In genomic region chr12:105526829-105527228, GRCm38 (mm10) we compare ENCODE assay signal across 8 mouse cellular contexts. TPM values are rescaled to one million over a fixed set of nuclear protein-coding genes. Genes with fewer than 3 reads are reported as not detected.
DNase-seq lines count a peak whose midpoint lies in the region; ATAC-seq and TF ChIP-seq lines count a peak whose summit lies in the region.

No protein-coding gene starts in this region.

- H3K27ac ChIP-seq in midbrain, embryonic 14.5 days (replicated peaks; ENCODE audit: low read depth, low read length): no peak overlapping the region
- H3K27ac ChIP-seq in midbrain, embryonic 11.5 days (ENCODE audit: low read depth, low read length): no peak overlapping the region
- no peak overlapping the region for H3K27ac ChIP-seq in neural tube, embryonic 14.5 days (ENCODE audit: low read depth, low read length)
- no peak overlapping the region for H3K27ac ChIP-seq in liver, postnatal 0 days (ENCODE audit: low read depth)

- H3K9me3 ChIP-seq in midbrain, embryonic 14.5 days (ENCODE audit: control insufficient read depth, low read length): no peaks in the 10 kb centered on the region
- no peaks in the 10 kb centered on the region for H3K9me3 ChIP-seq in midbrain, embryonic 11.5 days (ENCODE audit: control insufficient read depth, low read length)
- H3K9me3 ChIP-seq in neural tube, embryonic 14.5 days (ENCODE audit: control insufficient read depth, low read length): no peaks in the 10 kb centered on the region
- H3K9me3 ChIP-seq in liver, postnatal 0 days (ENCODE audit: low read length): no peaks in the 10 kb centered on the region

- H3K27me3 ChIP-seq in midbrain, embryonic 14.5 days (ENCODE audit: control insufficient read depth, insufficient read depth, low read length): no peaks in the 10 kb centered on the region
- H3K27me3 ChIP-seq in midbrain, embryonic 11.5 days (ENCODE audit: control insufficient read depth, insufficient read depth, low read length): no peaks in the 10 kb centered on the region
- no peaks in the 10 kb centered on the region for H3K27me3 ChIP-seq in neural tube, embryonic 14.5 days (ENCODE audit: control insufficient read depth, insufficient read depth, low read length)
- no peaks in the 10 kb centered on the region for H3K27me3 ChIP-seq in liver, postnatal 0 days (ENCODE audit: insufficient read depth, low read length)

- H3K4me1 ChIP-seq in midbrain, embryonic 14.5 days (ENCODE audit: control insufficient read depth, insufficient read depth, low read length): peaks cover 4% of the 10 kb centered on the region; the same call in 1 of the 2 replicates
- no peaks in the 10 kb centered on the region for H3K4me1 ChIP-seq in midbrain, embryonic 11.5 days (ENCODE audit: control insufficient read depth, insufficient read depth, low read length)
- peaks cover 4% of the 10 kb centered on the region for H3K4me1 ChIP-seq in neural tube, embryonic 14.5 days (ENCODE audit: control insufficient read depth, insufficient read depth, low read length)
- no peaks in the 10 kb centered on the region for H3K4me1 ChIP-seq in liver, postnatal 0 days (ENCODE audit: insufficient read depth)

- 69% methylated on average over 5 of the region's 5 CpGs for WGBS in midbrain, embryonic 14.5 days
- 81% methylated on average over 5 of the region's 5 CpGs for WGBS in midbrain, embryonic 11.5 days
- 20% methylated on average over 5 of the region's 5 CpGs for WGBS in neural tube, embryonic 14.5 days
- WGBS in liver, postnatal 0 days (ENCODE audit: insufficient replicate concordance): 67% methylated on average over 5 of the region's 5 CpGs

- TF ChIP-seq CTCF in liver, postnatal 0 days (IDR thresholded peaks at IDR 0.05; ENCODE audit: low read depth): no peak

- no peak overlapping the region for H3K4me2 ChIP-seq in midbrain, embryonic 14.5 days (ENCODE audit: low read length)
- H3K4me2 ChIP-seq in midbrain, embryonic 11.5 days: no peak overlapping the region
- H3K4me2 ChIP-seq in neural tube, embryonic 14.5 days (ENCODE audit: low read depth, low read length): no peak overlapping the region
- no peak overlapping the region for H3K4me2 ChIP-seq in liver, postnatal 0 days (ENCODE audit: low read depth, low read length)

- no peak; the same call in 1 of the 2 replicates for ATAC-seq in midbrain, embryonic 14.5 days (ENCODE audit: low FRiP score, low TSS enrichment)
- ATAC-seq in midbrain, embryonic 11.5 days (ENCODE audit: low FRiP score): no peak
- peak; percentile 89 for ATAC-seq in neural tube, embryonic 14.5 days (ENCODE audit: low read depth)
- no peak for ATAC-seq in liver, postnatal 0 days
- no peak for ATAC-seq in megakaryocyte, adult 5-6 weeks (ENCODE audit: poor library complexity, severe bottlenecking)

- H3K9ac ChIP-seq in midbrain, embryonic 14.5 days (replicated peaks; ENCODE audit: low read length): no peak overlapping the region
- no peak overlapping the region for H3K9ac ChIP-seq in midbrain, embryonic 11.5 days (ENCODE audit: low read length)
- no peak overlapping the region for H3K9ac ChIP-seq in neural tube, embryonic 14.5 days (replicated peaks; ENCODE audit: low read depth, low read length)
- no peak overlapping the region for H3K9ac ChIP-seq in liver, postnatal 0 days (replicated peaks)

- H3K4me3 ChIP-seq in midbrain, embryonic 14.5 days (replicated peaks; ENCODE audit: low read depth, low read length): no peak overlapping the region
- H3K4me3 ChIP-seq in midbrain, embryonic 11.5 days (ENCODE audit: low read depth, low read length): no peak overlapping the region
- no peak overlapping the region for H3K4me3 ChIP-seq in neural tube, embryonic 14.5 days (ENCODE audit: low read depth, low read length)
- no peak overlapping the region for H3K4me3 ChIP-seq in liver, postnatal 0 days (ENCODE audit: low read depth, low read length)

- TF ChIP-seq EP300 in liver, postnatal 0 days (IDR thresholded peaks at IDR 0.05; ENCODE audit: low read depth): no peak

- DNase-seq in midbrain, embryonic 14.5 days: peak; percentile 37
- no peak for DNase-seq in midbrain, embryonic 11.5 days (ENCODE audit: low spot score, missing footprints)
- DNase-seq in cerebellum, adult 9-10 months: peak; percentile 44
- peak; percentile 64 for DNase-seq in heart, postnatal 4 days
- DNase-seq in layer of hippocampus, postnatal 10 days (ENCODE audit: low spot score in 2 of 2): peak; percentile 38 to 45
- no peak for DNase-seq in liver, postnatal 0 days

- no peaks in the 10 kb centered on the region for H3K36me3 ChIP-seq in midbrain, embryonic 14.5 days (ENCODE audit: control insufficient read depth, insufficient read depth, low read length)
- H3K36me3 ChIP-seq in midbrain, embryonic 11.5 days (ENCODE audit: control insufficient read depth, insufficient read depth, low read length): no peaks in the 10 kb centered on the region
- H3K36me3 ChIP-seq in neural tube, embryonic 14.5 days (ENCODE audit: control insufficient read depth, insufficient read depth, low read length): no peaks in the 10 kb centered on the region
- H3K36me3 ChIP-seq in liver, postnatal 0 days (replicated peaks; ENCODE audit: insufficient read depth, low read length): no peaks in the 10 kb centered on the region

RNA-seq across cellular contexts. Expression of gene Bdkrb2, which starts 36.2 kb away (rescaled TPM):
- polyA plus RNA-seq in midbrain, embryonic 14.5 days (2014; fragmentation: Nextera tagmentation; extraction: Ambion mirVana): 0.36 and 0.49 TPM in 2 replicates
- 0.10 and 0.12 TPM in 2 replicates for polyA plus RNA-seq in midbrain, embryonic 11.5 days (2014; fragmentation: Nextera tagmentation; extraction: Ambion mirVana)
- total RNA-seq in heart, postnatal 4 days (2021): 1 to 10 TPM; 2.1 to 2.5 TPM
- under 1 TPM; 0.57 to 0.60 TPM for total RNA-seq in layer of hippocampus, postnatal 10 days (2021)
- 0.43 and 1.1 TPM in 2 replicates for polyA plus RNA-seq in neural tube, embryonic 14.5 days (2014; fragmentation: Nextera tagmentation; extraction: Ambion mirVana)
- polyA plus RNA-seq in liver, postnatal 0 days (2015; fragmentation: Nextera tagmentation; extraction: Ambion mirVana): 0.05 TPM in 1 of 2 replicates, not detected in the other
- not detected in 2 replicates for total RNA-seq in megakaryocyte, adult 5-6 weeks (2015)
- not detected in 2 replicates for total RNA-seq in megakaryocyte, adult 5-6 weeks (2017)

Comparison
In these comparisons a context has a peak if more than half of its experiments do, and no peak if none do; other contexts are left out.
1. DNase-seq: peak in midbrain, embryonic 14.5 days (single experiment), cerebellum, adult 9-10 months (single experiment), heart, postnatal 4 days (single experiment) and layer of hippocampus, postnatal 10 days (2 of 2); none in midbrain, embryonic 11.5 days (single experiment) and liver, postnatal 0 days (single experiment).